Mouse (Mus musculus): ENCODE results near the gene Bdh2. TPM values are rescaled to one million over a fixed set of nuclear protein-coding genes. Genes with fewer than 3 reads are reported as not detected.

Bdh2 gene
- polyA plus RNA-seq, 1 experiment from 2014 or later = 6.3 TPM

GRCm38 (mm10) chr3:135288138-135288750 lies 7.2 kb downstream of the Bdh2 start:
- Histone ChIP-seq H3K27ac (ENCODE audit: low read length) (no peak overlapping the region), H3K27me3 (ENCODE audit: control insufficient read depth, insufficient read depth, low read length) (no peaks in the 10 kb centered on the region), H3K9me3 (ENCODE audit: control insufficient read depth, low read depth, low read length) (no peaks in the 10 kb centered on the region), H3K4me2 (replicated peaks; ENCODE audit: low read depth, low read length) (no peak overlapping the region), H3K36me3 (ENCODE audit: control insufficient read depth, insufficient read depth, low read length) (no peaks in the 10 kb centered on the region), H3K4me3 (ENCODE audit: low read depth, low read length) (no peak overlapping the region), H3K4me1 (ENCODE audit: control insufficient read depth, insufficient read depth, low read length) (no peaks in the 10 kb centered on the region), H3K9ac (replicated peaks; ENCODE audit: low read depth, low read length) (no peak overlapping the region)
- ATAC-seq (ENCODE audit: insufficient number of reproducible peaks, insufficient read depth, low FRiP score, low read depth) = no peak
- 83% methylated on average over 8 of the region's 8 CpGs for WGBS

GRCm38 (mm10) chr3:135289148-135289547 lies 8.1 kb downstream of the Bdh2 start:
- Histone ChIP-seq H3K4me3 (ENCODE audit: low read depth, low read length) (no peak overlapping the region), H3K9me3 (ENCODE audit: control insufficient read depth, low read depth, low read length) (no peaks in the 10 kb centered on the region), H3K36me3 (ENCODE audit: control insufficient read depth, insufficient read depth, low read length) (no peaks in the 10 kb centered on the region), H3K27ac (ENCODE audit: low read length) (no peak overlapping the region), H3K4me2 (replicated peaks; ENCODE audit: low read depth, low read length) (no peak overlapping the region), H3K27me3 (ENCODE audit: control insufficient read depth, insufficient read depth, low read length) (no peaks in the 10 kb centered on the region), H3K4me1 (ENCODE audit: control insufficient read depth, insufficient read depth, low read length) (no peaks in the 10 kb centered on the region), H3K9ac (replicated peaks; ENCODE audit: low read depth, low read length) (no peak overlapping the region)
- WGBS = 75% methylated on average over 1 of the region's 1 CpGs
- ATAC-seq (ENCODE audit: insufficient number of reproducible peaks, insufficient read depth, low FRiP score, low read depth) = no peak

- H3K4me2 ChIP-seq (replicated peaks; ENCODE audit: low read depth, low read length) = no peak overlapping the region
- H3K9me3 ChIP-seq (ENCODE audit: control insufficient read depth, low read depth, low read length) = no peaks in the 10 kb centered on the region
- peak; percentile 53; the same call in 1 of the 2 replicates for ATAC-seq (ENCODE audit: insufficient number of reproducible peaks, insufficient read depth, low FRiP score, low read depth)
- 90% methylated on average over 7 of the region's 7 CpGs for WGBS
- H3K9ac ChIP-seq (replicated peaks; ENCODE audit: low read depth, low read length) = no peak overlapping the region
- H3K4me3 ChIP-seq (ENCODE audit: low read depth, low read length) = no peak overlapping the region
- no peaks in the 10 kb centered on the region for H3K36me3 ChIP-seq (ENCODE audit: control insufficient read depth, insufficient read depth, low read length)
- H3K27ac ChIP-seq (ENCODE audit: low read length) = no peak overlapping the region
- H3K4me1 ChIP-seq (ENCODE audit: control insufficient read depth, insufficient read depth, low read length) = no peaks in the 10 kb centered on the region
- H3K27me3 ChIP-seq (ENCODE audit: control insufficient read depth, insufficient read depth, low read length) = no peaks in the 10 kb centered on the region
These were observed 9.4 kb downstream of the Bdh2 start for GRCm38 (mm10) chr3:135290249-135290894.

- H3K4me1 ChIP-seq (ENCODE audit: control insufficient read depth, insufficient read depth, low read length) = no peaks in the 10 kb centered on the region
- 61% methylated on average over 7 of the region's 7 CpGs for WGBS
- no peaks in the 10 kb centered on the region for H3K9me3 ChIP-seq (ENCODE audit: control insufficient read depth, low read depth, low read length)
- H3K9ac ChIP-seq (replicated peaks; ENCODE audit: low read depth, low read length) = no peak overlapping the region
- no peaks in the 10 kb centered on the region for H3K27me3 ChIP-seq (ENCODE audit: control insufficient read depth, insufficient read depth, low read length)
- ATAC-seq (ENCODE audit: insufficient number of reproducible peaks, insufficient read depth, low FRiP score, low read depth) = no peak
- no peaks in the 10 kb centered on the region for H3K36me3 ChIP-seq (ENCODE audit: control insufficient read depth, insufficient read depth, low read length)
- H3K27ac ChIP-seq (ENCODE audit: low read length) = no peak overlapping the region
- no peak overlapping the region for H3K4me2 ChIP-seq (replicated peaks; ENCODE audit: low read depth, low read length)
- no peak overlapping the region for H3K4me3 ChIP-seq (ENCODE audit: low read depth, low read length)
These were observed 12.7 kb downstream of the Bdh2 start for GRCm38 (mm10) chr3:135293703-135294102.

- H3K9ac ChIP-seq (replicated peaks; ENCODE audit: low read depth, low read length) = no peak overlapping the region
- no peaks in the 10 kb centered on the region for H3K4me1 ChIP-seq (ENCODE audit: control insufficient read depth, insufficient read depth, low read length)
- H3K27ac ChIP-seq (ENCODE audit: low read length) = no peak overlapping the region
- 91% methylated on average over 1 of the region's 1 CpGs for WGBS
- H3K4me2 ChIP-seq (replicated peaks; ENCODE audit: low read depth, low read length) = no peak overlapping the region
- H3K4me3 ChIP-seq (ENCODE audit: low read depth, low read length) = no peak overlapping the region
- no peak for ATAC-seq (ENCODE audit: insufficient number of reproducible peaks, insufficient read depth, low FRiP score, low read depth)
- no peaks in the 10 kb centered on the region for H3K27me3 ChIP-seq (ENCODE audit: control insufficient read depth, insufficient read depth, low read length)
- no peaks in the 10 kb centered on the region for H3K36me3 ChIP-seq (ENCODE audit: control insufficient read depth, insufficient read depth, low read length)
- H3K9me3 ChIP-seq (ENCODE audit: control insufficient read depth, low read depth, low read length) = no peaks in the 10 kb centered on the region
These were observed 14.5 kb downstream of the Bdh2 start for GRCm38 (mm10) chr3:135295559-135295958.

GRCm38 (mm10) chr3:135298560-135298959 lies 17.5 kb downstream of the Bdh2 start:
- no peaks in the 10 kb centered on the region for H3K9me3 ChIP-seq (ENCODE audit: control insufficient read depth, low read depth, low read length)
- H3K4me1 ChIP-seq (ENCODE audit: control insufficient read depth, insufficient read depth, low read length) = no peaks in the 10 kb centered on the region
- no peak for ATAC-seq (ENCODE audit: insufficient number of reproducible peaks, insufficient read depth, low FRiP score, low read depth)
- H3K27ac ChIP-seq (ENCODE audit: low read length) = no peak overlapping the region
- no peak overlapping the region for H3K4me3 ChIP-seq (ENCODE audit: low read depth, low read length)
- no peaks in the 10 kb centered on the region for H3K27me3 ChIP-seq (ENCODE audit: control insufficient read depth, insufficient read depth, low read length)
- 81% methylated on average over 3 of the region's 3 CpGs for WGBS
- H3K4me2 ChIP-seq (replicated peaks; ENCODE audit: low read depth, low read length) = no peak overlapping the region
- H3K36me3 ChIP-seq (ENCODE audit: control insufficient read depth, insufficient read depth, low read length) = no peaks in the 10 kb centered on the region
- no peak overlapping the region for H3K9ac ChIP-seq (replicated peaks; ENCODE audit: low read depth, low read length)

GRCm38 (mm10) chr3:135300081-135300480 lies 19.1 kb downstream of the Bdh2 start:
- no peak overlapping the region for H3K27ac ChIP-seq (ENCODE audit: low read length)
- no peaks in the 10 kb centered on the region for H3K4me1 ChIP-seq (ENCODE audit: control insufficient read depth, insufficient read depth, low read length)
- H3K9ac ChIP-seq (replicated peaks; ENCODE audit: low read depth, low read length) = no peak overlapping the region
- H3K4me2 ChIP-seq (replicated peaks; ENCODE audit: low read depth, low read length) = no peak overlapping the region
- H3K36me3 ChIP-seq (ENCODE audit: control insufficient read depth, insufficient read depth, low read length) = no peaks in the 10 kb centered on the region
- no peak for ATAC-seq (ENCODE audit: insufficient number of reproducible peaks, insufficient read depth, low FRiP score, low read depth)
- H3K9me3 ChIP-seq (ENCODE audit: control insufficient read depth, low read depth, low read length) = no peaks in the 10 kb centered on the region
- WGBS = 58% methylated on average over 6 of the region's 6 CpGs
- H3K27me3 ChIP-seq (ENCODE audit: control insufficient read depth, insufficient read depth, low read length) = no peaks in the 10 kb centered on the region
- H3K4me3 ChIP-seq (ENCODE audit: low read depth, low read length) = no peak overlapping the region

- Histone ChIP-seq H3K4me3 (ENCODE audit: low read depth, low read length) (no peak overlapping the region), H3K9ac (replicated peaks; ENCODE audit: low read depth, low read length) (no peak overlapping the region), H3K36me3 (ENCODE audit: control insufficient read depth, insufficient read depth, low read length) (no peaks in the 10 kb centered on the region), H3K4me2 (replicated peaks; ENCODE audit: low read depth, low read length) (no peak overlapping the region), H3K27me3 (ENCODE audit: control insufficient read depth, insufficient read depth, low read length) (no peaks in the 10 kb centered on the region), H3K9me3 (ENCODE audit: control insufficient read depth, low read depth, low read length) (no peaks in the 10 kb centered on the region), H3K4me1 (ENCODE audit: control insufficient read depth, insufficient read depth, low read length) (no peaks in the 10 kb centered on the region), H3K27ac (ENCODE audit: low read length) (no peak overlapping the region)
- 39% methylated on average over 6 of the region's 6 CpGs for WGBS
- no peak for ATAC-seq (ENCODE audit: insufficient number of reproducible peaks, insufficient read depth, low FRiP score, low read depth)
These were observed 23.0 kb downstream of the Bdh2 start for GRCm38 (mm10) chr3:135304060-135304459.

GRCm38 (mm10) chr3:135304566-135304965 lies 23.5 kb downstream of the Bdh2 start:
- Histone ChIP-seq H3K27ac (ENCODE audit: low read length) (no peak overlapping the region), H3K9ac (replicated peaks; ENCODE audit: low read depth, low read length) (no peak overlapping the region), H3K4me2 (replicated peaks; ENCODE audit: low read depth, low read length) (no peak overlapping the region), H3K4me1 (ENCODE audit: control insufficient read depth, insufficient read depth, low read length) (no peaks in the 10 kb centered on the region), H3K27me3 (ENCODE audit: control insufficient read depth, insufficient read depth, low read length) (no peaks in the 10 kb centered on the region), H3K36me3 (ENCODE audit: control insufficient read depth, insufficient read depth, low read length) (no peaks in the 10 kb centered on the region), H3K4me3 (ENCODE audit: low read depth, low read length) (no peak overlapping the region), H3K9me3 (ENCODE audit: control insufficient read depth, low read depth, low read length) (no peaks in the 10 kb centered on the region)
- ATAC-seq (ENCODE audit: insufficient number of reproducible peaks, insufficient read depth, low FRiP score, low read depth) = no peak
- 30% methylated on average over 9 of the region's 9 CpGs for WGBS
